Mouse (Mus musculus) heart, adult 2 months (tissue): Measurements from ENCODE around the gene Prickle2.

ENCODE experiments used
- CTCF ChIP-seq: fragments of 200-600 bp; IDR thresholded peaks from 2 replicates; pipeline ENCODE4 v1.8.1; 2022; ENCODE audit warnings: antibody characterized with exemption, mild to moderate bottlenecking, moderate library complexity
- EP300 ChIP-seq: fragments of 200-500 bp; IDR thresholded peaks from 2 replicates; pipeline ENCODE4 v1.6.1; 2011; ENCODE audit warnings: low read depth, low read length, control low read depth; ENCODE audit not compliant: insufficient read depth
- POLR2A ChIP-seq: fragments of 200-500 bp; IDR thresholded peaks from 2 replicates; pipeline ENCODE4 v1.6.1; 2011; ENCODE audit warnings: mild to moderate bottlenecking, low read depth, low read length, control low read depth; ENCODE audit not compliant: insufficient read depth

DNA sequence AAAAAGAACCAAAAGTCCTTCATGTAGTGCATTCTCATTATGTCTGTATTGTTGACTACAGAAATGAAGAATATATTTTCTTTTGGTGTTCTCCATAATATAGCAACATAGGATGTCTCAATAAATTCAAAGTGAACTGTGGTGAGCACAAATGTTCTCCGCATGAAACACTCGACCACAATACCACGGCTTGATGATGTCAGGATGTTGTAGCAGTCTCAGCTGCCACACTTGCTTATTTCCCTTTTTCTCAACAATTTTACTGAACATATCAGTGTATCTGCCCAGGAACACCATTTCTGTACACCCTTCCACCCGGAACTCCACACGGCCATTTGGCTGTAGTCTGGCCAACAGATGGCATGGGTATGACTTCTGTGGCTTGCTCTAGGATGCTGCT is 273.8 kb downstream of the Prickle2 start:
- TF ChIP-seq POLR2A (no peak), CTCF (no peak), EP300 (no peak)
